Mouse (Mus musculus): ENCODE data around the gene 1700029H14Rik. TPM values are rescaled to one million over a fixed set of nuclear protein-coding genes. Genes with fewer than 3 reads are reported as not detected.

The 1700029H14Rik gene
- polyA plus RNA-seq, 1 experiment, result not detected

DNA sequence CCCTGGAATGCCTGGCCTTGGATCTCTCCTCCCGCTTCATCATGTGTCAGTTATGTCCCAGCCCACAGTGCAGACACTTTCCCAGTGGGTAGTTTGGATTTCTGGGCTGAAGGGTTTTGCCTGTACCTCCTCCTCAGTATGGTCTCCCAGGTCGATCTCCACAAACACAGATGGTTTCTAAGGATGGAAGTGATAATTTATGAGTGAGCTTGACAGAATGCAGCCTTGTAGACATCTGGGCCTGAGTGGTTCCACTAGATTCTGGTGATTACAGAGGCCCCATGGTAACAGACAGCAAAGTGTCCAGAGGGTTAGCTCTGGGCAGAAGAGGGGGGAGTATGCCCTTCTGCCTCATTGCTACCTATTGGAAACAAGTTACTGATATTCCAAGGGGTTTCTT, 4.7 kb downstream of the 1700029H14Rik start:
- TF ChIP-seq GATA1 (IDR thresholded peaks at IDR 0.05; ENCODE audit: low read length), result no peak

- no peak for TF ChIP-seq GATA1 (IDR thresholded peaks at IDR 0.05; ENCODE audit: low read length)
These were observed 10.8 kb downstream of the 1700029H14Rik start for GRCm38 (mm10) chr8:13551574-13551830.

GRCm38 (mm10) chr8:13550718-13551573, 11.3 kb downstream of the 1700029H14Rik start:
- TF ChIP-seq GATA1 (IDR thresholded peaks at IDR 0.05; ENCODE audit: low read length), result no peak

DNA sequence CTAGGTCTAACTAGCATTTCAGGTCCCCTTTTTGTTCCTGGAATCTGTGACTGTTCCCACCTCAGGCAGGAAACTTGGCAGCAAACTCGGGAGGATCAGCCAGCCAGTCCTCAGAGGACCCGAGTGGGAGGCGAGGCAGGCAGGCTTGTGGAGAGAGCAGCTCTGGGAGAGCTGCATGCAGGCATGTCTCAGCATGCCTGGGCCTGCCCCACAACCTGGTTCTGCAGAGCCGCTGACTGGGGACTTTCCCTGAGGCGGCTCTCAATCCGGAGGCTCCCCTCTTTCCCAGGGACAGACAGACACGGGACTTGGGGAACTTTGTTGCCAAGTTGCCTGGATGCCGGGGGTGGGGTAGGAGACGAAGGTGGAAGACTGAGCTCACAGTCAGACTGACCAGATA, 13.4 kb downstream of the 1700029H14Rik start:
- TF ChIP-seq GATA1 (IDR thresholded peaks at IDR 0.05; ENCODE audit: low read length), result no peak

GRCm38 (mm10) chr8:13548235-13548634, 14.0 kb downstream of the 1700029H14Rik start:
- no peak for TF ChIP-seq GATA1 (IDR thresholded peaks at IDR 0.05; ENCODE audit: low read length)

GRCm38 (mm10) chr8:13546421-13546820, 15.8 kb downstream of the 1700029H14Rik start:
- no peak for TF ChIP-seq GATA1 (IDR thresholded peaks at IDR 0.05; ENCODE audit: low read length)

- no peak for TF ChIP-seq GATA1 (IDR thresholded peaks at IDR 0.05; ENCODE audit: low read length)
These were observed 20.7 kb downstream of the 1700029H14Rik start for GRCm38 (mm10) chr8:13541526-13541925.

DNA sequence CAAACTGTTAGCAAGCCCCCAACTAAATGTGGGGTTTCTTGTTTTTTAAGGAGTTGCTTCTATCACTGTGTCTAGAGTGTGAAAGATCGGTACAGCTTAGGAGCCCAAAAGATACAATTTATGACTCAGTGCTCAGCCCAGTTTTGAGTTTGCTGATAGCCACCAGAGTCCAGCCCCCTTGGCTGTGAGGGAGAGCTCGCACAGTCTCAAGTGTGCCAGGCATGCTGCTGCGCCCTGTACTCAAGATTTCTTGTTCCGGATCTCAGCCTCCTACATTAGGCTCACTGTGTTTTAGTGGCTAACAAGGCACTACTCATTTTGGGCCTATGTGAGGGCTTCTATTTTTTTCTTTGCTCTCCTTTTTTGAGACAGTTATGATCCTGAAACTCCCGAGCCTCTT, 22.1 kb downstream of the 1700029H14Rik start:
- TF ChIP-seq GATA1 (IDR thresholded peaks at IDR 0.05; ENCODE audit: low read length), result no peak

- no peak for TF ChIP-seq GATA1 (IDR thresholded peaks at IDR 0.05; ENCODE audit: low read length)
These were observed 23.4 kb downstream of the 1700029H14Rik start for GRCm38 (mm10) chr8:13538821-13539220.

GRCm38 (mm10) chr8:13537102-13537501, 25.2 kb downstream of the 1700029H14Rik start:
- TF ChIP-seq GATA1 (IDR thresholded peaks at IDR 0.05; ENCODE audit: low read length), result no peak

DNA sequence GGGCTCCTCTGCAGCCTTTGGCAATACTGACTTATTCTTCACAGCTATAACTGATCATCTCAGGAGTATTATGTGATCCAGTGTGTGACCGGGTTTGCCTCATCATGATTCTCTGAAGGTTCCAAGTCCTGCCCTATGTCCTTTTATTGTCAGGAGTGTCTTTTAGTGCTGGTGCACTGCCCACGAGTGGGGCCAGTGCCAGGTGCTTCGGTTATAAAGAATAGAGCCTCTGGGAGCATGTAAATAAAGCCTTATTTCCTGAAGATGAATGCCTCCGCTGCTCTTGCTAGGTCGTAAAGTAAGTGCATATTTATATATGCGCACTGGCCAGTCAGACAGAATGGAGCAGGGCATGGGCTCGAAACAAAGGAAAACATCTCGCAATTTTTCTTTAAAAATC, 29.1 kb downstream of the 1700029H14Rik start:
- TF ChIP-seq GATA1 (IDR thresholded peaks at IDR 0.05; ENCODE audit: low read length), result no peak

DNA sequence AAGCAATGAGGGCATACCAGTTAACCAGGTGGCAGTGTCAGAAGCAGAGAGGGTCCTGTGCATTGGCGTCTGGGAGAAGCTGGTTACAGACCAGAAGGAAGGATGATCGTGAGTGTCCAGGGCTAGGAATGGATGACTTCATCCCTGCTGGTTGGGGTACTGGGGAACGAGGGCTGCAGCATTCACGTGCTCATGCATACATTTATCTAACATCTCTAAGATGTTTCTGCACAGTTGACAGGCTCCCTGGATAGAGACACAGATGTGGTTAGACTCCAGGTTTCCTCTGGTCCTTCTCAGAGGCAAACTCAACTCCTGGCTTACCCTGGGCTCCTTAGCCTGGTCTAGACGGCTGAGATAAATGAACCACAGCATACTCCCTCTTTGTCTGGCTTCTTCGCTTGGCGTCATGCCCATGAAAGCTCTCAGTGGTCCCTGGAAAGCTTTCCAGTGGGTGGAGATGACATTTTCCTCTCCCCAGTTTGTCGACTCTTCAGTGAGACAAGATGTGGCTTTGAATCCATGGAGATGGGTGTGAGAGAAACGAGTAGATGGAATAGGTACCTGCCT, 30.6 kb downstream of the 1700029H14Rik start:
- TF ChIP-seq GATA1 (IDR thresholded peaks at IDR 0.05; ENCODE audit: low read length), result no peak

DNA sequence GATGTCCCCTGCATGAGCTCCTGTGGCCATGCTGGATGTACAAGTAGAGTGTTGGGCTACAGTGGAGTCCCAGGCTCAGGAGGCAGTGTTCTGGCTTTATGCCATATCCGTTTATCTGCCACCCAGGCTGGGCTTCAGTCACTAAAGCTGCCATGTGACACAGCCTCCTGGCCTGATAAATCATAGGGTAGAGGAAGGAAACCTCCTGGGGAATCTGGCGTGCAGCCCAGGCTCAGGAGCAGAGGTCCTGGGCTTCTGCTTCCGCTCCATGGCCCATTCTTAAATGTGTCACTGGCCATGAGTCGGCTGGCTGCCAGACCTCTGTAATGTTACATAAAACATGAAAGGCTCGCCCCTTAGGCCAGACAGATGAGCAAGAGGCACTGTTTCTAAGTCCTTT, 31.3 kb downstream of the 1700029H14Rik start:
- TF ChIP-seq GATA1 (IDR thresholded peaks at IDR 0.05; ENCODE audit: low read length), result no peak

GRCm38 (mm10) chr8:13530401-13530800, 31.9 kb downstream of the 1700029H14Rik start:
- no peak for TF ChIP-seq GATA1 (IDR thresholded peaks at IDR 0.05; ENCODE audit: low read length)

DNA sequence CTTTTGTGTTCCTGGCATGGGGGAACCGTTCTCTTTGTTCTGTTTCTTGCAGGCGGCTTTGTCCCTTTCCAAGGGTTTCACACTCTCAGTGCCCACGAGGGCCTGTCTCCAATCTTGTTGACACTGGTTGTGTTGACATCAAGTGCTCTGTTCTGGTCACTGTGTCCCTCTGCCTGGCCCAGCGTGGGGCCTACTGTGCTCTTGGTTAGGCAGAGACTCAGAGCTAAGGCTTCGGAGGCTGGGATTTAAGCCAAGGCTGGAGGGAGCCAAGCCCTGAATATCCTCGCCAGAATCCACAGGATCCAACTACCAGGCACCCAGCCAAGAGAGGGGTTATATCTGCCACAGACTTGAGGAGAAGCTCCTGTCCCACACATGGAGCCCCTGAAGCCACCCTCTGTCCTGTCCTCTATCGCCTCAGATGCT, 32.4 kb downstream of the 1700029H14Rik start:
- no peak for TF ChIP-seq GATA1 (IDR thresholded peaks at IDR 0.05; ENCODE audit: low read length)

DNA sequence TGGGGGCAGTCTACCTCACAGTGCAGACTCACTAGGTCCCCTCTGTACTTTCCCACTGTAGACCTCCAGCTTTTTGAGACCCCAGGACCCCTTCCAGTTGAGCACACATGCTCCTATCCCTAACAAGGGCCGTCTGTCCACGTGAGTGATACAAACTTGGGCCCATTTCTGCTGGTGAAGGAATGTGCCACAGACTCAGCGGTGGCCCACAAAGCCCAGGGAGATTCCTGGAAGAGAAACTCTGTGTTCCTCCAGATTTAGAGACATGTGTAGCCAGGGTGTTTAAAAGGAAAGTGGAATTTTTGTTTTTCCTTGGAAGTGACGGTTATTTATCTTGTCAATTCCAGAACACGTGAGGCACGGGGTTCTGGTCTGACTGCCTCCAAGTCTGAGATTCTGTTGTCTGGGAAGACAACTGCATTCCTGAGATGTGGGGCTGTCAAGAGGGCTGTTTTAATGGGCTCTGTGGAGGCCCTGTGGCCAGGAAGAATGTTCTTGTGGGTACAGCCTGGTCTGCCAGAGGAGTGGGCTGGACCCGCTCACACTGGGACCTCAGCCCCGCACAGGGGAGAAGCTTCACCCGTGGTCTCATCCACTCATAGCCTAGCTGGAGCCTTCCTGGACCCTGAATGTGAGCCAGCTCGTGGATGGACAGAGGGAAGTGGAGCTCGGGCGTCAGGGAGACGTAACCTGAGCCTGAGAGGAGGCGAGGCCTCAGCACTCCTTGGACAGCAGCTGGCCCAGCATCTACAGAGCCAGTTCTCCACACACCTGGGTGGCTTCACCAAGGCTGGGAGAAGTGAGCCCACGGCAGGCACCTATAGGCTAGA, 33.0 kb downstream of the 1700029H14Rik start:
- no peak for TF ChIP-seq GATA1 (IDR thresholded peaks at IDR 0.05; ENCODE audit: low read length)

Measured in G1E-ER4 (cell line).